Mouse (Mus musculus) stomach, postnatal 0 days (tissue): ENCODE measurements around the gene 1700013F07Rik. TPM values are rescaled to one million over a fixed set of nuclear protein-coding genes. Genes with fewer than 3 reads are reported as not detected.
"Not testable (repeated sequence)": the region's sequence is repeated elsewhere in the genome, so short reads cannot be mapped to it uniquely, and the experiment has no call there.

Source experiments
- ATAC-seq: fragments of 200-750 bp; cut with Nextera tagmentation; 2 replicates; pipeline ENCODE4 v1.8.0; 2017; ENCODE audit not compliant: low FRiP score, low TSS enrichment
- DNase-seq: peaks from one replicate; pipeline ENCODE4 v3.0.0-alpha.2; 2016; ENCODE audit warnings: low spot score
- H3K27ac ChIP-seq: fragments of 300-500 bp; sonication (generic); replicated peaks from 2 replicates; pipeline ENCODE4 v1.5.1; 2014; ENCODE audit warnings: mild to moderate bottlenecking, control low read depth
- H3K27me3 ChIP-seq: fragments of 300-500 bp; sonication (generic); 2 replicates; pipeline ENCODE4 v1.6.1; 2014; ENCODE audit warnings: low read length; ENCODE audit not compliant: control insufficient read depth, insufficient read depth
- H3K36me3 ChIP-seq: fragments of 300-500 bp; sonication (generic); 2 replicates; pipeline ENCODE4 v1.6.1; 2014; ENCODE audit warnings: low read length, mixed read lengths; ENCODE audit not compliant: control insufficient read depth, insufficient read depth
- H3K4me1 ChIP-seq: fragments of 300-500 bp; sonication (generic); replicated peaks from 2 replicates; pipeline ENCODE4 v1.6.1; 2014; ENCODE audit warnings: antibody characterized with exemption; ENCODE audit not compliant: control insufficient read depth, insufficient read depth
- H3K4me2 ChIP-seq: fragments of 300-500 bp; sonication (generic); replicated peaks from 2 replicates; pipeline ENCODE4 v1.6.1; 2014; ENCODE audit warnings: low read depth, mild to moderate bottlenecking, control low read depth, moderate library complexity
- H3K4me3 ChIP-seq: fragments of 300-500 bp; sonication (generic); 2 replicates; pipeline ENCODE4 v1.5.1; 2014; ENCODE audit warnings: low read depth, low read length, control low read depth
- H3K9ac ChIP-seq: fragments of 300-500 bp; sonication (generic); 2 replicates; pipeline ENCODE4 v1.6.1; 2014; ENCODE audit warnings: mild to moderate bottlenecking, low read length, control low read depth, mixed read lengths
- H3K9me3 ChIP-seq: fragments of 300-500 bp; sonication (generic); 2 replicates; pipeline ENCODE4 v1.6.1; 2016; ENCODE audit warnings: low read length; ENCODE audit not compliant: control insufficient read depth
- CTCF ChIP-seq: IDR thresholded peaks from 2 replicates; pipeline ENCODE4 v1.5.1; 2016; ENCODE audit warnings: antibody characterized with exemption, low read depth, mild to moderate bottlenecking, moderate library complexity
- EP300 ChIP-seq: optimal IDR thresholded peaks from 2 replicates; pipeline ENCODE3; 2016; ENCODE audit warnings: antibody characterized with exemption
- whole genome bisulfite sequencing: fragments of 180-500 bp; shearing (Covaris S2); extraction: QIAGEN DNeasy Blood & Tissue Kit; methylation state at CpG from one replicate; pipeline ENCODE4 v1.1.7; 2014; 5-methylcytosine and 5-hydroxymethylcytosine counted together
- polyA plus RNA-seq: library from polyadenylated mRNA; unstranded; fragments of >200 nt; fragmentation: Nextera tagmentation; extraction: Ambion mirVana; gene quantifications from 2 replicates; pipeline ENCODE4 v1.2.1, GENCODE M21; 2015

The 1700013F07Rik gene
- polyA plus RNA-seq, 1 experiment from 2014 or later: 0.34 TPM

- Histone ChIP-seq H3K27ac (no peak overlapping the region), H3K9me3 (no peaks in the 10 kb centered on the region), H3K4me2 (no peak overlapping the region), H3K9ac (no peak overlapping the region), H3K4me3 (no peak overlapping the region), H3K4me1 (no peaks in the 10 kb centered on the region), H3K36me3 (no peaks in the 10 kb centered on the region), H3K27me3 (no peaks in the 10 kb centered on the region)
- DNase-seq (no peak), ATAC-seq (no peak)
- TF ChIP-seq CTCF: no peak
- no peak for TF ChIP-seq EP300
- WGBS: 67% methylated on average over 8 of the region's 8 CpGs
Observed at GRCm38 (mm10) chr3:108499826-108500225, 34.1 kb upstream of the 1700013F07Rik start.

- H3K4me2 ChIP-seq, ATAC-seq, H3K27me3 ChIP-seq, H3K9ac ChIP-seq, H3K4me1 ChIP-seq, DNase-seq, H3K27ac ChIP-seq, H3K4me3 ChIP-seq, H3K9me3 ChIP-seq, H3K36me3 ChIP-seq: not testable (repeated sequence)
- 51% methylated on average over 3 of the region's 3 CpGs for WGBS
Observed at GRCm38 (mm10) chr3:108501411-108501810, 32.5 kb upstream of the 1700013F07Rik start.

- no peaks in the 10 kb centered on the region for H3K27me3 ChIP-seq
- no peaks in the 10 kb centered on the region for H3K36me3 ChIP-seq
- no peak overlapping the region for H3K27ac ChIP-seq
- H3K4me3 ChIP-seq: no peak overlapping the region
- WGBS: 44% methylated on average over 4 of the region's 4 CpGs
- no peaks in the 10 kb centered on the region for H3K9me3 ChIP-seq
- H3K4me2 ChIP-seq: no peak overlapping the region
- H3K9ac ChIP-seq: no peak overlapping the region
- DNase-seq (no peak), ATAC-seq (no peak)
- H3K4me1 ChIP-seq: no peaks in the 10 kb centered on the region
- no peak for TF ChIP-seq EP300
- no peak for TF ChIP-seq CTCF
Observed at GRCm38 (mm10) chr3:108503908-108504307, 30.0 kb upstream of the 1700013F07Rik start.

GRCm38 (mm10) chr3:108508745-108509474, 25.0 kb upstream of the 1700013F07Rik start:
- Histone ChIP-seq H3K9ac (no peak overlapping the region), H3K27me3 (no peaks in the 10 kb centered on the region), H3K27ac (no peak overlapping the region), H3K9me3 (no peaks in the 10 kb centered on the region), H3K4me1 (no peaks in the 10 kb centered on the region), H3K4me3 (no peak overlapping the region), H3K36me3 (no peaks in the 10 kb centered on the region), H3K4me2 (no peak overlapping the region)
- no peak for TF ChIP-seq EP300
- WGBS: 65% methylated on average over 4 of the region's 4 CpGs
- DNase-seq (no peak), ATAC-seq (no peak)

DNA sequence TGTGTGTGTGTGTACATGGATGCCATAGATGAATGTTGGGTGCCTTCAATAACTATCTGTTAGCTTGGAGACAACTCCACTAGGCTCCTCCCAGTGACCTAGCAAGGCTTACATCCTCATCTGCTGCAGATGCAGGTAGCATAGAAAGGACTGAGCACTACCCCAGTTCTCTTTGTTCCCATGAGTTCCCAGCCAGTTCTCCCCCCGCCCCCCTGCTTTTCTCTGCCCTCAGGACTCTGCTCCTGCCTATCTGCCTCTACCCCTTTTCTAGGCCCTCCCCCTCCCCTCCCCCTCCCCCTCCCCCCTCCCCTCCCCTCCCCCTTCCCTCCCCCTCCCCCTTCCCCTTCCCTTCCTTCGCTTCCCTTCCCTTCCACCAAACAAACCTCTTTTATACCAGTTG, 23.8 kb upstream of the 1700013F07Rik start:
- Histone ChIP-seq H3K4me3 (no peak overlapping the region), H3K9ac (no peak overlapping the region), H3K4me1 (no peaks in the 10 kb centered on the region), H3K36me3 (no peaks in the 10 kb centered on the region), H3K9me3 (no peaks in the 10 kb centered on the region), H3K27ac (no peak overlapping the region), H3K4me2 (no peak overlapping the region), H3K27me3 (no peaks in the 10 kb centered on the region)
- DNase-seq: no peak
- TF ChIP-seq CTCF (no peak), EP300 (no peak)
- 67% methylated on average over 1 of the region's 2 CpGs for WGBS
- ATAC-seq: no peak

DNA sequence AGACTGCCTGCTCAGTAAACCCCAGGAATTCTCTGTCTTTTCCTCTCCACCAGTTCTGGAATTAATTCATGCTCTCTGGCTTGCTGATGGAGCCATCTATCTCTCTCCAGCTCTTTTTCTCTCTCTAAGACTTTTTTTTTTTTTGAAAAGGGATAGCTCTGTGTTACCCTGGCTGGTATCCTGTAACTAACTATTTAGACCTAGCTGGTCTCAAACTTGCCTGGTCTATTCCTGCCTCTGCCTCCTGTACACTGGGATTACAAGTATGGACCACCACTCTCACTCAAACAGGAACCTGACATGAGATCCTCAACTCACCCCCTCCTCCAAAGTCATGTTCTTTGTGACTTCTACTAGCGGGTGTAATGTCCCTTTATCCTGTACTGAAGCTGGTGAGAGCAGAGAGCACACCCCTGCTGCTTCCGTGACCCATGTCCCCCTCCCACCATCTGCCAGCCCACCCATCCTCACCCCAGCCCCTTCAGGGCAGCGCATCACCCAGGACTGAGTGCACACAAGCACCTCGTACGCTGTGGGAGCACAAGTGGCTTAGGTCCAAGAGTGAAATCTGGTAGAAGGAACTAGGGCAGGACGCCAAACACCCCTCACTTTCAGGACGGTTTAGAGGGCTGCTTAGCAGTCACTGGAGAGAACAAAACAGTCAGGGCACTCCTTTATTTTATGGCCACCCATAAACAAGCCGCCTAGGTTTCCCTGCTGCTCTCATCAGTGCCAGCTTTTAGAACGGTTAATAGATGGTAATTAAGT, 23.1 kb upstream of the 1700013F07Rik start:
- H3K4me3 ChIP-seq: no peak overlapping the region
- no peak overlapping the region for H3K4me2 ChIP-seq
- TF ChIP-seq EP300 (no peak), CTCF (no peak)
- ATAC-seq: no peak
- 26% methylated on average over 9 of the region's 9 CpGs for WGBS
- no peaks in the 10 kb centered on the region for H3K4me1 ChIP-seq
- no peak overlapping the region for H3K9ac ChIP-seq
- H3K9me3 ChIP-seq: no peaks in the 10 kb centered on the region
- no peaks in the 10 kb centered on the region for H3K27me3 ChIP-seq
- H3K36me3 ChIP-seq: no peaks in the 10 kb centered on the region
- H3K27ac ChIP-seq: no peak overlapping the region
- DNase-seq: no peak
